Mouse (Mus musculus) left cerebral cortex, adult 2 months (tissue): Measurements from ENCODE around the gene Mcf2l. TPM values are rescaled to one million over a fixed set of nuclear protein-coding genes. Genes with fewer than 3 reads are reported as not detected.

Experiments used
- DNase-seq, 2 experiments: peaks; one replicate each; pipeline ENCODE4 v3.0.0; 2021 to 2022; ENCODE audit warnings: low spot score in 2 of 2, mixed read lengths in 1 of 2; ENCODE audit errors: extremely low spot score in 1 of 2
- H3K27ac ChIP-seq: fragments of 200-600 bp; 2 replicates; pipeline ENCODE4 v1.8.1; 2022
- H3K4me3 ChIP-seq: fragments of 200-600 bp; 2 replicates; pipeline ENCODE4 v1.8.1; 2022
- CTCF ChIP-seq: fragments of 200-600 bp; IDR thresholded peaks from 2 replicates; pipeline ENCODE4 v1.8.1; 2022; ENCODE audit warnings: antibody characterized with exemption, mild to moderate bottlenecking, moderate library complexity
- intact Hi-C: fragments of 180-260 bp; cut with DNase I; formaldehyde crosslinking; loops from one replicate; pipeline ENCODE4 v1.15.1; 2025
- total RNA-seq, 2 experiments: library from RNA; stranded (reverse); gene quantifications; 2 replicates each; pipeline ENCODE4 v1.2.3; 2021

The Mcf2l gene
- total RNA-seq, 2 experiments from 2014 or later: 235 to 280 TPM

DNA sequence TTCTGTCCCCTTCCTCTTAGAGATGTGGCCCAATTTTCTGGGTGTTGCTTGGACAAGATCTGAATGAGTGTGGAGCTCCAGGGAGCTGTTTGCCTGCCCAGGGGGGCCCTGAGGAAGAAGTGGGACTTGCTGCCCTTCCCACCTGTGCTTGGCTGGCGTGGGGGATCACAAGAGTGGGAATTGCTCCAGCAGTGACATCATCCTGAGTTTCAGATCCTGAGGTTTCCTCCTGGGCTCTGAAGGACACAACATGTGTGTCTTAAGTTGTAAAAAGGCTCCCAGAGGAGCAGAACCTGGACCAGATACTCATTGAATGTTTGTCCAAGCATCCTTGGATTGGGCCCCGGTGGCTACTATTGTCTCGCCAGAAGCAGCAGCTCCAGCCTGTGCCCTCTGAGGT lies 43.4 kb downstream of the Mcf2l start:
- no peak for TF ChIP-seq CTCF
- Histone ChIP-seq H3K27ac (peak overlapping the region; percentile 95), H3K4me3 (peak overlapping the region; percentile 60)
- intact Hi-C loops: loop anchor here (2.0 to 5.0 kb wide), 2 partner anchors 32 to 70 kb away; no protein-coding TSS in a partner anchor
- no peak for DNase-seq

DNA sequence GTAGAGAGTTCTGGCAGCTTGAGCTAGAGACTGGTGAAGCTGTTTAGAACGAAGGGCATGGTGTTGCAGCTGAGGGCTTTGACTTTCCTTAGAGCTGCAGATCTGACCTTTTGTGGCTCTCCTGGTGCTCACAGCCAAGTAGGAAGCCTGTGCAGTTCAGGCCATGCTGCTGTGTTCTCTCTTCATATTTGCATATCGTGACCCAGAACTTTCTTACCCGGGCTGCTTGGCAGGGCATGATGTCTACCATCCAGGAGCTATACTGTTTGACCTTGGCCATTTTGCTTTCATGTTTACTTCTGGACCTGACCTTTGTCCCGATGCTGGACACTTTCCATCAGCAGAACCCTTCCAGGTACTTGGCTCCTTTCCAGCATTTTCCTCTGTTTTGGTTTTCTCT lies 44.2 kb downstream of the Mcf2l start:
- DNase-seq: no peak
- TF ChIP-seq CTCF: no peak
- peak overlapping the region; percentile 60 for H3K4me3 ChIP-seq
- H3K27ac ChIP-seq: peak overlapping the region; percentile 95
- intact Hi-C loops: loop anchor here (2.0 to 5.0 kb wide), 2 partner anchors 31 to 69 kb away; no protein-coding TSS in a partner anchor

DNA sequence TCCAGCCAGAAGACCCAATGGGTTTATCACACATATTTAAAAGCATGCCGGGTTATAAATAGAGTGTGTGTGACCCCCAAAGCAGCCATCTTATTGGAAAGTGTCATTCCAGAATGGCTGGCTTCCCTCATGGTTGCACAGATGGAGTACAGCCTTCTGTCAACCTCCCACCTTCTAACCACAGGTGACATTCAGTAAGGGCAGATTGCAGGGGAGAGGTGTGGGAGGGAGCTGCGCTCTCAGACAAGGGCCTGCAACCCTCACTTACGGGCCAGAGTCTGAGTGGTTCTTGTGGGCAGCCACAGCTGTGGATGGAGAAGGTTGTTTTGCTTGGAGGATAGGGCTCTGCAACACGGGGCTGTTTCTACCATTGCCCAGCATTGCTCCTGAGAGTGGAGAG lies 47.0 kb downstream of the Mcf2l start:
- no peak for DNase-seq

DNA sequence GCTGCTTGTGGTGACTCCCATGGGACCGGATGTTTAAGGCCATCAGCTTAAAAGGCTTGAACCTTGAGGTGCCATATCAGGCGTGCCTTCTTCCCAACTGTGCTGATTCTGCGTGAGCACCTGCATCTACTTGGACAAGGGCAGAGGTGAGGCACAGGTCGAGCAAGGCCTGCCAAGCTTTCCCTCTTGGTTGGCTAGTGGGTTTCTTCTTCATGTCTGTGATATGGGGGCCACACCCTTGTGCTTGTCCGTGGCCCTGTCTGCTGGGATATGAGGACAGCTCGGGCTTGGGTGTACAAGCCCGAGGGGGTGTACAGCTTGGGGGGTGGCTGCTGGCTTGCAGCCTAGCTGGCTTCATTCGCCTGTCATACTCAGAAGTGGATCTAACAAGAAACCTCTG lies 51.4 kb downstream of the Mcf2l start:
- intact Hi-C loops: no loop called here
- TF ChIP-seq CTCF: no peak
- DNase-seq: no peak
- H3K4me3 ChIP-seq: no peak overlapping the region
- peak overlapping the region; percentile 61; the same call in 1 of the 2 replicates for H3K27ac ChIP-seq

More for the DNA sequence above, 47.0 kb downstream of the Mcf2l start:
- Histone ChIP-seq H3K4me3 (no peak overlapping the region), H3K27ac (no peak overlapping the region)
- intact Hi-C loops: no loop called here
- no peak for TF ChIP-seq CTCF

DNA sequence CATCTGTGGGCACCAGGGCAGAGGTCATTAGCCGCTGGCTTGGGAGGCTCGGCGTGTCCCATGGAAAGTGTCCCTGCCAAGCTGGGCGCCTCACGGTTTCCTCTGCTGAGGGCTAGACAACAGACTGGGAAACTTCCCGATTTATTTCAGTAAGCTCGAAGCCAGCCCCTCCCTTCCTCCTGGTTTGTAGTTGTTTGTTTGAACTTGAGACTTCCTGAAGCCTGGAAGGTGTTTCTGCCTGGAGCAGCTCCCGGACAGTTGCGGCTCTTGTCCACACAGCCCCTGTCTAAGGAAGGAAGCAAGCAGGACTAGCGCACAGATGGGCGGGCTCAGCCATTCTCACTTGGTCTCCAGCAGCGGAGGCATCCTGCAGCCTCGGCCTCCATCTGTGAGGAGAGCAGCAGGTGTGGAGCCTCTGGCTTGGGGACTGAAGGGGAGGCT lies 52.4 kb downstream of the Mcf2l start:
- intact Hi-C loops: loop anchor here (2.0 kb wide), 1 partner anchor 29 kb away; no protein-coding TSS in a partner anchor
- H3K27ac ChIP-seq: peak overlapping the region; percentile 77
- H3K4me3 ChIP-seq: peak overlapping the region; percentile 31
- TF ChIP-seq CTCF: no peak; the same call in 1 of the 2 replicates
- no peak for DNase-seq

DNA sequence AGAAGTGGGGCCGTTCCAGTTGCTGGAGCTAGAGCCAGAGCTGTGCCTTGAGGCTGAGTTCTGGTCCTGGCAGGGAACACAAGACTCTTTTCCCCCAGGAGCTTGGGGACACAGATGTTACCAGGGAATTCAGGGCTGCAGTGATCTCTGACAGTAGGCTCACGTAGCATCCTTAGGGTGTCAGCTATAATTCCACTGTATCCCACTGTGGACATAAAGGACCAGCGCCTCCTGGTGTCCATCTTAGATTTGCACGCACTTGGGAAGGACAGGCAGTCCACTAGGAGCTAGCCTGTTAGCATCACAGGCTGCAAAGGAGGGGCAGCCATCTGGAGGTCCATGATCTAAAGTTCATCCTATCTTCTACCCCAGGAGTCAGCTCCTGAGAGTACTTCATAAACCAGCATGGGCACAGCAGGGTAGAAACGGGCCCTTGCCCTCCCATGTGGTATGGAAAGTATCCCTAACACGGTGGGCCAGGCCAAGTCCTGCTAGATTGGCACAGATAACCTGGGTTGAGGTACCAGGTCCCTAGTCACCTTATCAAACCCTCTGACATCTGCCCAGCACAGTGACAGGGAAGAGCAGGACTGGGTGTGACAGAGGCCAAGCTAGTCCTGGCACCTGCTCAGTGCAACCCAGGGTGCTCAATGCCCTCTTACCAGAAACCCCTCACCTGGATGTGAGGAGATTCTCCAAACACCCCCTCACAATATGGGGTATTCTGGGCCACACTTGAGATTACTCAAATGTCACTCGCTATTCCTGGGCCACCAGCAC lies 53.8 kb downstream of the Mcf2l start:
- peak; percentile 74 for TF ChIP-seq CTCF
- intact Hi-C loops: loop anchor here (2.0 kb wide), 1 partner anchor 31 kb away; no protein-coding TSS in a partner anchor
- Histone ChIP-seq H3K4me3 (peak overlapping the region; percentile 31), H3K27ac (peak overlapping the region; percentile 77)
- DNase-seq: peak; percentile 46 to 63

DNA sequence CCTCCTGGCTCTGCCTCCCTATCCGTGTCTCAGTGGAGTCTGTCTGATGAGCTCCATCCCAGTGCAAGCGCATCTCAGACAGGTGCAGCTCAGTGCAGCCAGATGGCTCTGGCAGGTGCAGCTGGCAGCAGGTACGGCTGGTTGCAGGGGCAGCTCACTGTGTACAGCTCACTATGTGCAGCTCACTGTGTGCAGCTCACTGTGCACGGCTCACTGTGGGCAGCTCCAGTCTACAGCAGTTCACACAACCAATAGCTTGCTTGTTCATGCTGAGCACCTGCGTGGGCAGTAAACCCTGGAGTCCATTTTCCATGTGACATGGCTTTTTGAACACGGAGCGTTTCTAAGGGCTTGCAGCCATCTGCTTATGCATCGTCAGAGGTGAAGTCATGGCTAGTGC lies 54.4 kb downstream of the Mcf2l start:
- Histone ChIP-seq H3K4me3 (peak overlapping the region; percentile 31), H3K27ac (peak overlapping the region; percentile 77)
- intact Hi-C loops: no loop called here
- DNase-seq: no peak
- TF ChIP-seq CTCF: no peak

DNA sequence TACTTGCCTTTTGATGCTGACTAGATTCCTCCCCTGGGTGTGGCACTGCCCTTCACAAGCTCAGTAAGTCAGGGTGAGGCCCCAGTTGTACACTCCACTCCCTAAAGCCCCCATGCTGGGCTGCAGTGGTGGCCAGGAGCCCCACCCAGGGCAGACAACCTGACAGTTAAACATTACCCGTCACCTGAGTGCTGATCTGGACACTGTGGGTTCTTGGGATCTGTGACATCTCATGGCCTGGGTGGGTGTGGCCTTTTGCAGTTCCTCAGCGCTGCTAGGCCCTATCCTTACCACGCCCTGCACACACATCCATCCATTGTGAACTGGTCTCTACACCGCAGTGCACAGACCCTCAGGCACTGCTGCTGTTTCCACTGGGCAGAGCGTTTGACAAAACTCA lies 55.3 kb downstream of the Mcf2l start:
- intact Hi-C loops: no loop called here
- Histone ChIP-seq H3K4me3 (no peak overlapping the region), H3K27ac (peak overlapping the region; percentile 77)
- DNase-seq: no peak
- TF ChIP-seq CTCF: no peak

DNA sequence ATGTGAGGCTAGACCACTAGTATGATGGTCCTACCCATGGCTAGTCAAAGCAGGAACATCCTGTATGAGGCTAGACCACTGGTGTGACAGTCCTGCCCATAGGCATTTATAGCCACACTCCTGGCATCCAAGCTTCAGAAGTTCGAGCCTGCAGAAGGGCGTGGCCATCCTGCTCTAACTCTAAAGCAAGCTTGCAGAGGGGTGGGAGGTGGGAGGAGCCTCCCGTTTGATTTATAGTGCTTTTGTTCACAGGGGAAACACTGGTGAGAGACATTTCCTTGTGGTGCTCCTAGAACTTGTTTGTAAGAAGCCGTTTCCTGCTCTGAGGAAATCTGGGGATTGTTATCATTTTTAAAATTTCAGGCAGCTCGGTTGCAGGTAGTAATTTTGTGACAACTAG lies 56.7 kb downstream of the Mcf2l start:
- intact Hi-C loops: no loop called here
- H3K4me3 ChIP-seq: no peak overlapping the region
- no peak for DNase-seq
- TF ChIP-seq CTCF: no peak
- H3K27ac ChIP-seq: peak overlapping the region; percentile 29; the same call in 1 of the 2 replicates

DNA sequence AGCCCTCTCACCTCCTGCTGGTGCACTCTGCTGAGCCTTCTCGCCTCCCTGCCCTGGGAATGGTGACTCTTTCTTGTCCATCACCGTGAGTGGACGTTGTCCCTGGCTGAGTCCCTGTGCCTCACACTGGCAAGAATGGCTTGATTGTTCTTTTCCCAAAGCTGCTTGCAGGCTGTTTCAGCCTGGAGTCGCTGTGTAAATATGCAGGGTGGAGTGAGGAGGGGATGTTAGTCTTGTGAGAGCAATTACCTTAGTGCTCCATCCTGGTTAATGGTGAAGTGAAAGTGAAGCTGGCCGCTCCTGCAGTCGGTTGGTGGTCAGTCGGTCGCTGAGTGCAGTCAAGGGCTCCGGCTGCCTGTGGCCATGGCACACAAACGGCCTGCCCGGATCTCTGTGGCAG lies 57.8 kb downstream of the Mcf2l start:
- H3K4me3 ChIP-seq: no peak overlapping the region
- TF ChIP-seq CTCF: no peak
- H3K27ac ChIP-seq: no peak overlapping the region
- DNase-seq: no peak
- intact Hi-C loops: no loop called here

DNA sequence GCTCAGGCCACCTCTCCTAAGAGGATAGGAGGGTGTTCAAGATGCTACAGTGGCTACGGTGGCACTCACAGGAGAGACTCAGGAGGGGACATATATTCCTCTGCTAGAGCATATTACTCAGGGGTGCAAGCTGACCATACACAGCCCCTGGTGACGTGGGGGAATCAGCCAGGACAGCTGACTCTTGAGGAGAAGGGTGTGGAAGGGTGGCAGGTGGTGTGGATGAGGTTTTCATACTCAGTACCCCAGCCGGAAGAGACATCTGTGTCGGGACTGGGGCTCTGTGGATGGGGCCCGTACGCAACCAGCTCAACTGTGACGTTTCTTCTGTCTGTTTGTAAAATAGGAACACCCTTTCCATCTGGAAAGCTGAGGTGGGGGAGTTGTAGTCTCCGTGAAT lies 58.9 kb downstream of the Mcf2l start:
- H3K4me3 ChIP-seq: no peak overlapping the region
- H3K27ac ChIP-seq: no peak overlapping the region

DNA sequence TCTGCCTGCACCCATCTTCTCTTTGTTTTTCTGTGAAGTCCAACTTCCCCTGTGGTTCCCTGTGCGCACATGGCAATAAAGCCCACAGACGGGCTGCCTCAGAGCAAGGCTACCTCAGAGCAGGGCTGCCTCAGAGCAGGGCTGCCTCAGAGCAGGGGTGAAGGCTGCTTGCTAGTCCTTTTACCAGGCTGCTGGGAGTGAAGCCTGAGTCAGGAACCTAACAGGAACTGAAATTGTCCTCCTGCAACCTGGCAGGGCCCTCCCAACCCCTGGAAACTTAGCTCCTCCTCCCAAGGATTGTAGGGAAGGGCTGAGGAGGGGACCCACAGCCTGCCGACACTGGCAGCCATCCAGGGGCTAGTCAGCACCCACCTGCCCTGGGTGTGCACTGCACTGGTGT lies 60.2 kb downstream of the Mcf2l start:
- Histone ChIP-seq H3K27ac (no peak overlapping the region), H3K4me3 (no peak overlapping the region)
- DNase-seq: no peak
- intact Hi-C loops: no loop called here
- no peak for TF ChIP-seq CTCF

More for the DNA sequence above, 58.9 kb downstream of the Mcf2l start:
- no peak for TF ChIP-seq CTCF
- intact Hi-C loops: no loop called here
- DNase-seq: no peak
